Mouse (Mus musculus): ENCODE data around the gene Pla2g1b. TPM values are rescaled to one million over a fixed set of nuclear protein-coding genes. Genes with fewer than 3 reads are reported as not detected.
"Not testable (repeated sequence)": the region's sequence is repeated elsewhere in the genome, so short reads cannot be mapped to it uniquely, and the experiment has no call there.

Gene Pla2g1b
- total and polyA plus RNA-seq, 2 experiments from 2014 or later = not detected

DNA sequence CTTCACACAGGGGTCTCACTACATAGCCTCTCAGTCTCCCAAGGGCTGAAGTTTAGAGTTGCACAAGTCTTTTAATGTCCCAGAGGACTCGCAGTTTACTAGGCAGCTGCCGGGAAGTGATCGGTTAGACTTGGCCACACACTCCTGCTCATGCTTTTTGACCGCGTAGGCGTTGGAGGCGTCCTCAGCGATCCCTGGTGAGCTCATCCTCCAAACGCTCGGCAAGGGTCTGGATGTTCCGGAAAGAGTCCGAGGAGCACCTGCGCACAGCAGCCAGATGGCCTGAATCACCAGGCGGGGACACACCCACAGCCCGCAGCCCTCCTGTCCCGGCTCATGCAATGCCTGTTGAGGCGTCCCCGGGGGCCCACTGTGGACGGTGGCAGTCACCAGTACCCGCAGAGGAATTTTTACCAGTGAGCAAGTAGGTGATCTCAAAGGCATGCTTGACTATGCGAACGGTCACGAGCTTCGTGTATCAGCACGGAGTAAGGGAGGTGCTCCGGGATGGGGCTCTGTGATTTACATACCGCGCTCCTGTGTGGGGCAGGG lies 25.8 kb downstream of the Pla2g1b start:
- Histone ChIP-seq H3K4me3 (ENCODE audit: low read depth, low read length) (peak overlapping the region; percentile 25), H3K36me3 (replicated peaks; ENCODE audit: control insufficient read depth, insufficient read depth, low read length) (no peaks in the 10 kb centered on the region), H3K9me3 (replicated peaks; ENCODE audit: control insufficient read depth, low read length) (no peaks in the 10 kb centered on the region), H3K4me1 (ENCODE audit: control insufficient read depth, insufficient read depth) (peaks cover 8% of the 10 kb centered on the region), H3K4me2 (ENCODE audit: low read depth, low read length) (peak overlapping the region; percentile 64), H3K27ac (ENCODE audit: low read depth) (peak overlapping the region; percentile 73), H3K27me3 (ENCODE audit: control insufficient read depth, insufficient read depth, low read length) (no peaks in the 10 kb centered on the region), H3K9ac (replicated peaks; ENCODE audit: low read depth, low read length) (peak overlapping the region; percentile 37; the same call in 1 of the 2 replicates)
- WGBS = 4% methylated on average over 28 of the region's 28 CpGs
- peak; percentile 90 for DNase-seq (ENCODE audit: low spot score)
- ATAC-seq (ENCODE audit: insufficient read depth, low read depth) = peak; percentile 16
- TF ChIP-seq EP300 (IDR thresholded peaks at IDR 0.05; ENCODE audit: low read depth) = no peak
- no peak for TF ChIP-seq CTCF (IDR thresholded peaks at IDR 0.05; ENCODE audit: low read depth)

DNA sequence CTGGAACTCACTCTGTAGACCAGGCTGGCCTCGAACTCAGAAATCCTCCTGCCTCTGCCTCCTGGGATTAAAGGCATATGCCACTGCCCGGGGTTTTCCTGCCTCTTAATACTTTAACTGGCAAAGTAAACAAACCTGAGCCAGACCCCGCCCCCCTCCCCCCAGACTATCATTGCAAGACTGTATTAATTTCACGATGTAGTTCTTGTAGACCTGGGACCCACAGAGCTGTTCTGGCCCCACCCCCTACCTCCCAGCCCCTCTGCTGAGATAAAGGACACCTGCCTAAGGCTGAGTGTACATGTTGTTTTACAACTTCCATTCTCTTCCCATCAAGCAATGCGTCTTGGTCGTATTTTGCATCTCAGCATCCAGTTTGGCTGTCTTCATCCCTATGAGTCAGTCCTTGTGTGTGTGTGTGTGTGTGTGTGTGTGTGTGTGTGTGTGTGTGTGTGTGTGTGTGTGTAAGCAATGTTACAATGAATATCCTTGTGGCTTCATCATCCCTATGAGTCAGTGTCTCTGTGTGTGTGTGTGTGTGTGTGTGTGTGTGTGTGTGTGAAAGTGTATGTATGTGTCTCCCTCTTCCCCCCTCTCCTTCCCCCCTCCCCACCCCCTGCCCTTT lies 26.8 kb downstream of the Pla2g1b start:
- H3K4me3 ChIP-seq (ENCODE audit: low read depth, low read length) = no peak overlapping the region
- H3K27ac ChIP-seq (ENCODE audit: low read depth) = peak overlapping the region; percentile 79
- TF ChIP-seq EP300 (IDR thresholded peaks at IDR 0.05; ENCODE audit: low read depth) (no peak), CTCF (IDR thresholded peaks at IDR 0.05; ENCODE audit: low read depth) (no peak)
- no peak overlapping the region for H3K4me2 ChIP-seq (ENCODE audit: low read depth, low read length)
- no peak for DNase-seq (ENCODE audit: low spot score)
- H3K4me1 ChIP-seq (ENCODE audit: control insufficient read depth, insufficient read depth) = peaks cover 8% of the 10 kb centered on the region
- ATAC-seq (ENCODE audit: insufficient read depth, low read depth) = no peak
- no peaks in the 10 kb centered on the region for H3K36me3 ChIP-seq (replicated peaks; ENCODE audit: control insufficient read depth, insufficient read depth, low read length)
- H3K9me3 ChIP-seq (replicated peaks; ENCODE audit: control insufficient read depth, low read length) = no peaks in the 10 kb centered on the region
- no peaks in the 10 kb centered on the region for H3K27me3 ChIP-seq (ENCODE audit: control insufficient read depth, insufficient read depth, low read length)
- WGBS = 64% methylated on average over 6 of the region's 6 CpGs
- no peak overlapping the region for H3K9ac ChIP-seq (replicated peaks; ENCODE audit: low read depth, low read length)

DNA sequence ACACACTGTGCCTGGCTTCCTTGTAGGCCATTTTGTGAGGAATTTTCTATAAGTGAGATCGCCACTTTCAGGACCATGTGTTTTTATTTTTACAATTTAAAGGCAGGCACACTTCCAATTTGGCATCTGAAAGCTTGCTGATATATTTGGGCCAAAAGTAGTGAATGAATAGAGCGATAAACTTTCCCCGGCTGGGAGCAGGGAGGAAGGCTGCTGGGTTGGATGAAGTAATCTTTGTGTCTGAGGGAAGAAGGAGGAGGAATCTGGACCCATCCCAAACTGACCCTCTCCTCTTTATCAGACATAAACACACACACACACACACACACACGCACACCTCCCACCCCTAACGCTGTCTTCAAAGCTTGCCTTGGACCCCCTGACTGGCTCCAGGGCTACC lies 27.4 kb downstream of the Pla2g1b start:
- Histone ChIP-seq H3K9ac (replicated peaks; ENCODE audit: low read depth, low read length) (no peak overlapping the region; the same call in 1 of the 2 replicates), H3K27ac (ENCODE audit: low read depth) (peak overlapping the region; percentile 79), H3K27me3 (ENCODE audit: control insufficient read depth, insufficient read depth, low read length) (no peaks in the 10 kb centered on the region), H3K4me2 (ENCODE audit: low read depth, low read length) (no peak overlapping the region), H3K9me3 (replicated peaks; ENCODE audit: control insufficient read depth, low read length) (no peaks in the 10 kb centered on the region), H3K4me3 (ENCODE audit: low read depth, low read length) (no peak overlapping the region), H3K4me1 (ENCODE audit: control insufficient read depth, insufficient read depth) (peaks cover 8% of the 10 kb centered on the region), H3K36me3 (replicated peaks; ENCODE audit: control insufficient read depth, insufficient read depth, low read length) (no peaks in the 10 kb centered on the region)
- TF ChIP-seq CTCF (IDR thresholded peaks at IDR 0.05; ENCODE audit: low read depth) (no peak), EP300 (IDR thresholded peaks at IDR 0.05; ENCODE audit: low read depth) (no peak)
- 29% methylated on average over 5 of the region's 5 CpGs for WGBS
- ATAC-seq (ENCODE audit: insufficient read depth, low read depth) (no peak), DNase-seq (ENCODE audit: low spot score) (peak; percentile 40)

- not testable (repeated sequence) for H3K4me2 ChIP-seq (ENCODE audit: low read depth, low read length); H3K9me3 ChIP-seq (replicated peaks; ENCODE audit: control insufficient read depth, low read length); H3K9ac ChIP-seq (replicated peaks; ENCODE audit: low read depth, low read length); H3K27ac ChIP-seq (ENCODE audit: low read depth); DNase-seq (ENCODE audit: low spot score); H3K36me3 ChIP-seq (replicated peaks; ENCODE audit: control insufficient read depth, insufficient read depth, low read length); H3K4me1 ChIP-seq (ENCODE audit: control insufficient read depth, insufficient read depth); H3K4me3 ChIP-seq (ENCODE audit: low read depth, low read length); H3K27me3 ChIP-seq (ENCODE audit: control insufficient read depth, insufficient read depth, low read length); ATAC-seq (ENCODE audit: insufficient read depth, low read depth)
- 78% methylated on average over 3 of the region's 3 CpGs for WGBS
These were observed 29.6 kb downstream of the Pla2g1b start for GRCm38 (mm10) chr5:115495618-115496017.

- Histone ChIP-seq H3K27me3 (ENCODE audit: control insufficient read depth, insufficient read depth, low read length) (no peaks in the 10 kb centered on the region), H3K4me1 (ENCODE audit: control insufficient read depth, insufficient read depth) (no peaks in the 10 kb centered on the region; the same call in 1 of the 2 replicates), H3K4me3 (ENCODE audit: low read depth, low read length) (no peak overlapping the region), H3K36me3 (replicated peaks; ENCODE audit: control insufficient read depth, insufficient read depth, low read length) (no peaks in the 10 kb centered on the region), H3K9ac (replicated peaks; ENCODE audit: low read depth, low read length) (no peak overlapping the region), H3K9me3 (replicated peaks; ENCODE audit: control insufficient read depth, low read length) (no peaks in the 10 kb centered on the region), H3K4me2 (ENCODE audit: low read depth, low read length) (no peak overlapping the region), H3K27ac (ENCODE audit: low read depth) (no peak overlapping the region)
- no peak for DNase-seq (ENCODE audit: low spot score)
- no peak for ATAC-seq (ENCODE audit: insufficient read depth, low read depth)
- TF ChIP-seq CTCF (IDR thresholded peaks at IDR 0.05; ENCODE audit: low read depth) = no peak
- TF ChIP-seq EP300 (IDR thresholded peaks at IDR 0.05; ENCODE audit: low read depth) = no peak
- 54% methylated on average over 7 of the region's 7 CpGs for WGBS
These were observed 31.0 kb downstream of the Pla2g1b start for GRCm38 (mm10) chr5:115497033-115497432.

Data from heart, postnatal 0 days (tissue).